Mouse (Mus musculus) heart, embryonic 14.5 days (tissue): ENCODE results near the gene Atraid. TPM values are rescaled to one million over a fixed set of nuclear protein-coding genes. Genes with fewer than 3 reads are reported as not detected.
A peak's percentile ranks its signal among the peaks of the same experiment; 100 is the strongest.
"Not testable (repeated sequence)": the region's sequence is repeated elsewhere in the genome, so short reads cannot be mapped to it uniquely, and the experiment has no call there.

Experiments used
- ATAC-seq: fragments of 200-750 bp; cut with Nextera tagmentation; 2 replicates; pipeline ENCODE4 v1.8.0; 2017; ENCODE audit warnings: low read depth, moderate TSS enrichment; ENCODE audit not compliant: insufficient number of reproducible peaks, insufficient read depth, low FRiP score
- H3K27ac ChIP-seq, 2 experiments: fragments of 200-500 bp in 1 of 2; fragments of 300-500 bp in 1 of 2; sonication (generic) in 1 of 2; replicated peaks in 1 of 2; 2 replicates each; pipeline ENCODE4 v1.5.1; 2012 to 2014; ENCODE audit warnings: low read depth in 2 of 2, low read length in 2 of 2, control low read depth in 1 of 2, mild to moderate bottlenecking in 1 of 2, mixed read lengths in 1 of 2; ENCODE audit not compliant: control insufficient read depth in 1 of 2, insufficient read depth in 1 of 2
- H3K27me3 ChIP-seq: fragments of 300-500 bp; sonication (generic); 2 replicates; pipeline ENCODE4 v1.6.1; 2014; ENCODE audit warnings: mild to moderate bottlenecking, low read length, control low read depth; ENCODE audit not compliant: control insufficient read depth, insufficient read depth
- H3K36me3 ChIP-seq: fragments of 300-500 bp; sonication (generic); 2 replicates; pipeline ENCODE4 v1.6.1; 2014; ENCODE audit warnings: mild to moderate bottlenecking, control low read depth, low read length, mixed read lengths; ENCODE audit not compliant: control insufficient read depth, insufficient read depth
- H3K4me1 ChIP-seq, 2 experiments: fragments of 200-500 bp in 1 of 2; fragments of 300-500 bp in 1 of 2; sonication (generic) in 1 of 2; 2 replicates each; pipeline ENCODE4 v1.6.1; 2012 to 2014; ENCODE audit warnings: low read length in 2 of 2, control low read depth in 1 of 2, mixed read lengths in 1 of 2; ENCODE audit not compliant: control insufficient read depth in 2 of 2, insufficient read depth in 2 of 2
- H3K4me2 ChIP-seq: fragments of 300-500 bp; sonication (generic); 2 replicates; pipeline ENCODE4 v1.6.1; 2014; ENCODE audit warnings: mild to moderate bottlenecking, low read length
- H3K4me3 ChIP-seq, 2 experiments: fragments of 200-500 bp in 1 of 2; fragments of 300-500 bp in 1 of 2; sonication (generic) in 1 of 2; 2 replicates each; pipeline ENCODE4 v1.5.1; 2012 to 2014; ENCODE audit warnings: low read length in 2 of 2, mild to moderate bottlenecking in 2 of 2, control low read depth in 1 of 2, low read depth in 1 of 2, moderate library complexity in 1 of 2; ENCODE audit not compliant: control insufficient read depth in 1 of 2, insufficient read depth in 1 of 2
- H3K9ac ChIP-seq: fragments of 300-500 bp; sonication (generic); 2 replicates; pipeline ENCODE4 v1.6.1; 2014; ENCODE audit warnings: mild to moderate bottlenecking, low read length
- H3K9me3 ChIP-seq: fragments of 300-500 bp; sonication (generic); 2 replicates; pipeline ENCODE4 v1.6.1; 2016; ENCODE audit warnings: low read length, control low read depth; ENCODE audit not compliant: control insufficient read depth
- WGBS: fragments of 180-500 bp; shearing (Covaris S2); extraction: QIAGEN DNeasy Blood & Tissue Kit; methylation state at CpG from one replicate; pipeline ENCODE4 v1.1.7; 2014; 5-methylcytosine and 5-hydroxymethylcytosine counted together
- polyA plus RNA-seq: library from polyadenylated mRNA; unstranded; fragments of >200 nt; fragmentation: Nextera tagmentation; extraction: Ambion mirVana; gene quantifications from 2 replicates; pipeline ENCODE4 v1.2.1, GENCODE M21; 2014

The Atraid gene
- polyA plus RNA-seq, 1 experiment from 2014 or later, result 156 TPM

GRCm38 (mm10) chr5:31015913-31016312, 32.2 kb upstream of the Atraid start:
- Histone ChIP-seq H3K9ac (no peak overlapping the region), H3K4me2 (no peak overlapping the region), H3K27me3 (no peaks in the 10 kb centered on the region), H3K9me3 (no peaks in the 10 kb centered on the region), H3K4me1 (peaks cover 3% of the 10 kb centered on the region in 2 experiments; a peak in 2 of 4 replicates), H3K27ac (peak overlapping the region; percentile 24 to 46; a peak in 3 of 4 replicates), H3K36me3 (no peaks in the 10 kb centered on the region), H3K4me3 (no peak overlapping the region)
- WGBS, result 4% methylated on average over 2 of the region's 2 CpGs
- no peak for ATAC-seq

GRCm38 (mm10) chr5:31021790-31022189, 26.3 kb upstream of the Atraid start:
- not testable (repeated sequence) for H3K27ac ChIP-seq, H3K4me2 ChIP-seq, H3K27me3 ChIP-seq, H3K4me3 ChIP-seq, H3K9me3 ChIP-seq, ATAC-seq, H3K4me1 ChIP-seq, H3K36me3 ChIP-seq, H3K9ac ChIP-seq
- 92% methylated on average over 4 of the region's 5 CpGs for WGBS

- no peak overlapping the region for H3K4me3 ChIP-seq
- H3K9ac ChIP-seq, result no peak overlapping the region
- H3K9me3 ChIP-seq, result no peaks in the 10 kb centered on the region
- no peak for ATAC-seq
- H3K4me2 ChIP-seq, result no peak overlapping the region
- no peaks in the 10 kb centered on the region for H3K27me3 ChIP-seq
- 68% methylated on average over 1 of the region's 1 CpGs for WGBS
- H3K36me3 ChIP-seq, result no peaks in the 10 kb centered on the region
- no peaks in the 10 kb centered on the region for H3K4me1 ChIP-seq
- no peak overlapping the region for H3K27ac ChIP-seq
Measured at GRCm38 (mm10) chr5:31022690-31023089, 25.4 kb upstream of the Atraid start.

GRCm38 (mm10) chr5:31023254-31023653, 24.9 kb upstream of the Atraid start:
- Histone ChIP-seq H3K36me3 (no peaks in the 10 kb centered on the region), H3K27me3 (no peaks in the 10 kb centered on the region), H3K27ac (no peak overlapping the region), H3K4me3 (no peak overlapping the region), H3K9ac (no peak overlapping the region), H3K4me1 (no peaks in the 10 kb centered on the region), H3K9me3 (no peaks in the 10 kb centered on the region), H3K4me2 (no peak overlapping the region)
- no peak for ATAC-seq
- WGBS, result 25% methylated on average over 4 of the region's 4 CpGs

GRCm38 (mm10) chr5:31024641-31025040, 23.5 kb upstream of the Atraid start:
- no peak for ATAC-seq

GRCm38 (mm10) chr5:31030926-31031325, 17.2 kb upstream of the Atraid start:
- 79% methylated on average over 4 of the region's 4 CpGs for WGBS
- no peak overlapping the region for H3K9ac ChIP-seq
- H3K36me3 ChIP-seq, result no peaks in the 10 kb centered on the region
- H3K4me3 ChIP-seq, result no peak overlapping the region
- no peak overlapping the region for H3K4me2 ChIP-seq
- H3K27me3 ChIP-seq, result no peaks in the 10 kb centered on the region
- ATAC-seq, result no peak
- no peaks in the 10 kb centered on the region for H3K9me3 ChIP-seq
- H3K4me1 ChIP-seq, result peaks cover 2 to 4% of the 10 kb centered on the region in 2 experiments; a peak in 1 of 4 replicates
- no peak overlapping the region for H3K27ac ChIP-seq

More at GRCm38 (mm10) chr5:31024641-31025040, 23.5 kb upstream of the Atraid start:
- H3K27ac ChIP-seq, result no peak overlapping the region
- no peaks in the 10 kb centered on the region for H3K27me3 ChIP-seq
- H3K4me2 ChIP-seq, result no peak overlapping the region
- H3K9me3 ChIP-seq, result no peaks in the 10 kb centered on the region
- no peaks in the 10 kb centered on the region for H3K36me3 ChIP-seq
- no peak overlapping the region for H3K4me3 ChIP-seq
- H3K4me1 ChIP-seq, result no peaks in the 10 kb centered on the region
- no peak overlapping the region for H3K9ac ChIP-seq

GRCm38 (mm10) chr5:31031508-31031907, 16.6 kb upstream of the Atraid start:
- H3K9ac ChIP-seq, result no peak overlapping the region
- no peak overlapping the region for H3K27ac ChIP-seq
- peaks cover 3% of the 10 kb centered on the region; the same call in 1 of the 2 replicates for H3K36me3 ChIP-seq
- no peaks in the 10 kb centered on the region for H3K27me3 ChIP-seq
- no peak overlapping the region for H3K4me2 ChIP-seq
- ATAC-seq, result no peak
- H3K4me1 ChIP-seq, result peaks cover 2 to 4% of the 10 kb centered on the region in 2 experiments; a peak in 1 of 4 replicates
- no peaks in the 10 kb centered on the region for H3K9me3 ChIP-seq
- 79% methylated on average over 8 of the region's 8 CpGs for WGBS
- no peak overlapping the region for H3K4me3 ChIP-seq

GRCm38 (mm10) chr5:31034669-31035068, 13.4 kb upstream of the Atraid start:
- Histone ChIP-seq H3K27ac (no peak overlapping the region), H3K4me2 (no peak overlapping the region), H3K36me3 (peaks cover 16% of the 10 kb centered on the region), H3K4me1 (peaks cover 2 to 4% of the 10 kb centered on the region in 2 experiments; a peak in 1 of 4 replicates), H3K9ac (no peak overlapping the region), H3K4me3 (no peak overlapping the region), H3K27me3 (no peaks in the 10 kb centered on the region), H3K9me3 (no peaks in the 10 kb centered on the region)
- 85% methylated on average over 6 of the region's 6 CpGs for WGBS
- no peak for ATAC-seq
